Mouse (Mus musculus): Measurements from ENCODE around the gene Dct. TPM values are rescaled to one million over a fixed set of nuclear protein-coding genes. Genes with fewer than 3 reads are reported as not detected.

Dct gene
- polyA plus RNA-seq (2015; fragmentation: Nextera tagmentation; extraction: Ambion mirVana): 0.84 and 0.86 TPM in 2 replicates

DNA sequence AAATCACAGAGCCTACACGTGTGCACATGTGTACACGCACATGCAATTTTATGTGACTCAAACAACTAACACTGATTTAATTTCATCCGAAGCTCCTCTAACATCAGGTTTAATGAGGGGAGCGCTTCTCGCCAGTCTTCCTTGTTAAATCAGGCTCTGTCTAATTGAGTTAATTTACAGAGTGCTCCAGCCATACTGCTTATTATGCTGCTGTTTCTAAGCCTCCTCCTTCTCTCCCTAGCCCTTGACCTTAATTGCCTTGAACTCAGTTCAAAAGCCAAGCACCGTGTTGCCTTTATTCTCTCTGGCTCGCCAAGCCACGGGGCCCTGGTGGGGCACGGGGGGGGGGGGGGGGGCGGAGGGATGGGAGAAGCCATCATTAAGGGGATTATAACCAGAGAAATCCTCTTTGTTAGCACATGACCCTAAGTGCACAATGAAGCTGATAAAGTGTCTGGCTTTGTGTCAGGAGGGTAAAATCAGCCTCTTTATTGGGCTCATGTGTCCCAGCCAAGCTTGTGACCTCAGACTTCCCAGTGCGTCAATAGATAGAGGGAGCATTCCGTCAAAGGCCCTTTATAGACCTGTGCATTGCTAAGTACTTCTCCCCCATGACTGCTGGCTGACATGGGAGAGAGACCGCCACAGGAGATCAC, at the start of gene Dct:
Dct (minus strand) TSS at position 270 of the 656 bp plus-strand sequence.
- Histone ChIP-seq H3K4me2 (peak within 1 kb of the TSS; percentile 23), H3K27me3 (replicated peaks) (peaks cover 24% of the 10 kb centered on the region), H3K9ac (replicated peaks) (no peak within 1 kb of the TSS), H3K27ac (replicated peaks) (no peak within 1 kb of the TSS), H3K36me3 (no peaks in the 10 kb centered on the region), H3K4me3 (replicated peaks) (no peak within 1 kb of the TSS), H3K4me1 (peaks cover 28% of the 10 kb centered on the region), H3K9me3 (replicated peaks) (no peaks in the 10 kb centered on the region)
- ATAC-seq (ENCODE audit: low FRiP score): peak; percentile 61
- WGBS: 12% methylated on average over 13 of the region's 13 CpGs

- no peak for ATAC-seq (ENCODE audit: low FRiP score)
- Histone ChIP-seq H3K36me3 (no peaks in the 10 kb centered on the region), H3K4me1 (no peaks in the 10 kb centered on the region), H3K9ac (replicated peaks) (no peak overlapping the region), H3K27ac (replicated peaks) (no peak overlapping the region), H3K9me3 (replicated peaks) (no peaks in the 10 kb centered on the region), H3K4me3 (replicated peaks) (no peak overlapping the region), H3K4me2 (no peak overlapping the region), H3K27me3 (replicated peaks) (no peaks in the 10 kb centered on the region)
- WGBS: 81% methylated on average over 14 of the region's 14 CpGs
These were observed 49.4 kb upstream of the Dct start for GRCm38 (mm10) chr14:118101227-118101990.

GRCm38 (mm10) chr14:118098265-118098664, 46.2 kb upstream of the Dct start:
- no peaks in the 10 kb centered on the region for H3K36me3 ChIP-seq
- WGBS: 79% methylated on average over 2 of the region's 2 CpGs
- H3K4me3 ChIP-seq (replicated peaks): no peak overlapping the region

DNA sequence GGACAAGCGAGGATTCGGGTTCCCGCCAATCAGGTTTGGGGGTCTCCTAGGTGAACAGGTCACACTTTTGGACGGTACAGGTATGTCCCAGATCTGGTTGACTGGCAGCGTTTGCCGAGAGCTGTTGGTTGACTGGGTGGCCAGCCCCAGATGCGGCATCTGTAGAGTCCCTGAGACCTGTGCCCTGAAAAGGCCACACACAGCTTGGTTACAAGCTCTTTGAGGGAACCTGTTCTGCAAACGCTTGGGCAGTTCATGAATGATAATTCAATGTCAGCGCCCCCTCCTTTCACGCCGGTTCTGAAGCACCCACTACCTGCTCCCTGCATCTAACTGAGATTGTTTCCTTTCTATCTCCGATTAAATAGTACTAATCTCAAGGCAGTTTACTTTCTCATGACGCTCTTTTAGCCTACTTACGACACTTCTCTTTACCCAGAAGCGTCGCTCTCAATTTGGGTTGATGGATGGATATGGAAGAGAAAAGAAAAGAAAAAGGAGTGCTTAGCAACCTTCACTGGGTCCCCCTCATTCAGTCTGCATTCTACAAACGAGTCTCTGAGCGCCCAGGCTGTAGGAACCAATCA, 37.9 kb upstream of the Dct start:
- Histone ChIP-seq H3K9me3 (replicated peaks) (no peaks in the 10 kb centered on the region), H3K4me3 (replicated peaks) (peak overlapping the region; percentile 64), H3K4me2 (peak overlapping the region; percentile 74), H3K9ac (replicated peaks) (peak overlapping the region; percentile 57), H3K27me3 (replicated peaks) (no peaks in the 10 kb centered on the region), H3K27ac (replicated peaks) (peak overlapping the region; percentile 78), H3K36me3 (no peaks in the 10 kb centered on the region), H3K4me1 (peaks cover 22% of the 10 kb centered on the region)
- WGBS: 1% methylated on average over 18 of the region's 18 CpGs
- ATAC-seq (ENCODE audit: low FRiP score): peak; percentile 48

More at GRCm38 (mm10) chr14:118098265-118098664, 46.2 kb upstream of the Dct start:
- no peaks in the 10 kb centered on the region for H3K4me1 ChIP-seq
- H3K27me3 ChIP-seq (replicated peaks): no peaks in the 10 kb centered on the region
- H3K9me3 ChIP-seq (replicated peaks): no peaks in the 10 kb centered on the region
- H3K27ac ChIP-seq (replicated peaks): no peak overlapping the region
- no peak for ATAC-seq (ENCODE audit: low FRiP score)
- no peak overlapping the region for H3K9ac ChIP-seq (replicated peaks)
- no peak overlapping the region for H3K4me2 ChIP-seq

DNA sequence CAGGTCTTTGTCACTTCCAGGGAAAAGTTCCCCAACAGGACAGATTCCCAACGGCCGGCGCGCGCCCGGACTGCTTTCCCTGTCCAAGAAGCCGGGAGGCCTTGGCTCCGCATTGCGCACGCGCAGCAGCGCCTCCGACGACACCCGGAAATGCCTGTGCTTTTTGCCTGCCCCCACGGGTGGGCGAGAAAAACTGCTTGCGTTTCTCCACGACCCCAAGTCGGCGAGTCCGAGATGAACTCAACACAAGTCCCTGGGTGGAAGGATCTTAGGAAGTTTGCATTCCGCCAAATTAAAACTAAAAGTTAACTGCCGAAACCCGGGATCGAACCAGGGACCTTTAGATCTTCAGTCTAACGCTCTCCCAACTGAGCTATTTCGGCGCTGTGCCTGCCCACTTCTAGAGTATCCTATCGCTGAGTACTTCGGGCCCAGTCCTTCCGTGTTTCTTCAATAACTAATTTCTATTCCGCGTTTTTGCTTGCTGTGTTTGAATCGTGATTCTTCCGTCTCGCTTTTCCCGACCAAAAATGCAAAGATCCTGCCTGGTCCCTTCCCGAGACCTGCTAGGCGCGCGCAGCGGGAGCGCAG, 37.3 kb upstream of the Dct start:
- peak overlapping the region; percentile 78 for H3K27ac ChIP-seq (replicated peaks)
- H3K4me1 ChIP-seq: peaks cover 22% of the 10 kb centered on the region
- peak overlapping the region; percentile 64 for H3K4me3 ChIP-seq (replicated peaks)
- peak; percentile 79 for ATAC-seq (ENCODE audit: low FRiP score)
- no peaks in the 10 kb centered on the region for H3K9me3 ChIP-seq (replicated peaks)
- peak overlapping the region; percentile 57 for H3K9ac ChIP-seq (replicated peaks)
- H3K36me3 ChIP-seq: no peaks in the 10 kb centered on the region
- peak overlapping the region; percentile 74 for H3K4me2 ChIP-seq
- under 1% methylated on average over 44 of the region's 44 CpGs for WGBS
- H3K27me3 ChIP-seq (replicated peaks): no peaks in the 10 kb centered on the region

DNA sequence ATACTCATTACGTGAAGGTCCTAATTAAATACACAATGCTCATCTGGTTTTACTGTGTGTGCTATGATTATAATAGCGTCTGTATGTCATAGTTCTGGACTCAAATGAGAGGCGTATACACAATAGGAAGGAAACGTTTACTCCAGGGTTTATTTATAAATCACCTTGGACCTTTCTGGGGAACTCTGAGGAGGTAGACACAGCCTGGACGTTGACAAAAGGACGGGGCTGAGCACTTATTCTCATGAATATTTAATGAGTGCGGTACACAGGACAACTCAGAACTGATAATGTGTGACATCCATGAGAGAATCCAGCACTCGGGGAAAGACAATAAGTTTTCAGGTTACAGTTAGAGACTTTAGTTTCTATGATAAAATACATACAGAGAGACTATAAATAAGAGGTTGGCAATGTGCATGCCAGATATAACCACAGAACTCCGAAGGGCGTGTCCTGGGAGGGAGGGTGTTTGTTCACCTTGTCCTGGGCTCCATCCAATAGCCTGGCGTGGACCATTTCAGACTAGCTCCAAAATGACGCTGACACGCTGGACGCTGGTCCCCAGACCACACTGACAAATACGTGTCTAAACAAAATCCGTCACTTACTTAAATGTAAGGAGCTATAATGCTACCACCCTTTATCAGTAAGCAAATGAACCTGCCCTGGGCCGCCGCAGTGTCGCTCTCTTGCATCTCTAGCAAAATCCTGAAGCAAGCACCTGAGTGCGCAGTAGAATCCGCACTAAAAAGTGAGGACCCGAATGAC, 36.6 kb upstream of the Dct start:
- no peaks in the 10 kb centered on the region for H3K9me3 ChIP-seq (replicated peaks)
- H3K27me3 ChIP-seq (replicated peaks): no peaks in the 10 kb centered on the region
- H3K27ac ChIP-seq (replicated peaks): peak overlapping the region; percentile 78
- WGBS: 3% methylated on average over 22 of the region's 22 CpGs
- peaks cover 22% of the 10 kb centered on the region for H3K4me1 ChIP-seq
- peak overlapping the region; percentile 64 for H3K4me3 ChIP-seq (replicated peaks)
- peak; percentile 39 for ATAC-seq (ENCODE audit: low FRiP score)
- peak overlapping the region; percentile 74 for H3K4me2 ChIP-seq
- H3K9ac ChIP-seq (replicated peaks): peak overlapping the region; percentile 57
- H3K36me3 ChIP-seq: no peaks in the 10 kb centered on the region

GRCm38 (mm10) chr14:118086271-118087035, 34.4 kb upstream of the Dct start:
- WGBS: 59% methylated on average over 5 of the region's 5 CpGs
- no peak for ATAC-seq (ENCODE audit: low FRiP score)

GRCm38 (mm10) chr14:118083851-118084250, 31.8 kb upstream of the Dct start:
- H3K36me3 ChIP-seq: no peaks in the 10 kb centered on the region
- no peak overlapping the region for H3K9ac ChIP-seq (replicated peaks)
- H3K9me3 ChIP-seq (replicated peaks): no peaks in the 10 kb centered on the region
- H3K4me1 ChIP-seq: peaks cover 12% of the 10 kb centered on the region
- H3K27me3 ChIP-seq (replicated peaks): no peaks in the 10 kb centered on the region
- 87% methylated on average over 6 of the region's 6 CpGs for WGBS
- H3K27ac ChIP-seq (replicated peaks): no peak overlapping the region
- no peak for ATAC-seq (ENCODE audit: low FRiP score)
- H3K4me3 ChIP-seq (replicated peaks): no peak overlapping the region
- H3K4me2 ChIP-seq: no peak overlapping the region

More at GRCm38 (mm10) chr14:118086271-118087035, 34.4 kb upstream of the Dct start:
- no peaks in the 10 kb centered on the region for H3K36me3 ChIP-seq
- peaks cover 22% of the 10 kb centered on the region for H3K4me1 ChIP-seq
- no peak overlapping the region for H3K4me2 ChIP-seq
- no peak overlapping the region for H3K27ac ChIP-seq (replicated peaks)
- H3K9me3 ChIP-seq (replicated peaks): no peaks in the 10 kb centered on the region
- no peak overlapping the region for H3K4me3 ChIP-seq (replicated peaks)
- H3K9ac ChIP-seq (replicated peaks): no peak overlapping the region
- H3K27me3 ChIP-seq (replicated peaks): no peaks in the 10 kb centered on the region

- no peaks in the 10 kb centered on the region for H3K4me1 ChIP-seq
- no peak for ATAC-seq (ENCODE audit: low FRiP score)
- WGBS: 24% methylated on average over 11 of the region's 11 CpGs
- H3K27me3 ChIP-seq (replicated peaks): no peaks in the 10 kb centered on the region
- no peaks in the 10 kb centered on the region for H3K9me3 ChIP-seq (replicated peaks)
- no peak overlapping the region for H3K27ac ChIP-seq (replicated peaks)
- H3K4me2 ChIP-seq: peak overlapping the region; percentile 21; the same call in 1 of the 2 replicates
- H3K4me3 ChIP-seq (replicated peaks): no peak overlapping the region
- no peaks in the 10 kb centered on the region for H3K36me3 ChIP-seq
- no peak overlapping the region for H3K9ac ChIP-seq (replicated peaks)
These were observed 28.6 kb upstream of the Dct start for GRCm38 (mm10) chr14:118080606-118081005.

DNA sequence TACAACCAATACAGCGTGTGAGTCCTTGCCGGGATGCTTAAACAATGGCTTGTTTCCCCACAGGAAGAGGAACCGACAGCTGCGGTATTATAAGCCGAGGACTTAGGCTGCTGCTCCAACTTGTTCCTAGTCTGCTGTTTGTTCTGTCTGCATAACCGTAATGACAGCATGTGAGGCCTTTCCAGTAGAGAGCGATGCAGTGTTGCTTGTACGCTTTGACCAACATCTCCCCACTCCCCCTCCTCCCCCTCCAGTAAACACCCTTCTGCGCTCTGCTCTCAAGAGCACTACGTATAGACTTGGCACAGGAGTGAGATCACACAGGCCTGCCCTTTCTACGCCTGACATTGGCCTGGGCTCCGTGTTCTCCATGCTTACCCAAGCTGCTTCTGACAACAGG, 18.1 kb upstream of the Dct start:
- H3K4me2 ChIP-seq: no peak overlapping the region
- no peak for ATAC-seq (ENCODE audit: low FRiP score)

More for the DNA sequence above, 18.1 kb upstream of the Dct start:
- WGBS: 78% methylated on average over 12 of the region's 12 CpGs
- Histone ChIP-seq H3K4me3 (replicated peaks) (no peak overlapping the region), H3K9me3 (replicated peaks) (no peaks in the 10 kb centered on the region), H3K9ac (replicated peaks) (no peak overlapping the region), H3K4me1 (no peaks in the 10 kb centered on the region), H3K27me3 (replicated peaks) (no peaks in the 10 kb centered on the region), H3K27ac (replicated peaks) (no peak overlapping the region), H3K36me3 (no peaks in the 10 kb centered on the region)
